Mouse (Mus musculus): ENCODE data around the gene Ak7. TPM values are rescaled to one million over a fixed set of nuclear protein-coding genes. Genes with fewer than 3 reads are reported as not detected.

The Ak7 gene
- polyA plus RNA-seq, 1 experiment from 2014 or later: 2.2 TPM

DNA sequence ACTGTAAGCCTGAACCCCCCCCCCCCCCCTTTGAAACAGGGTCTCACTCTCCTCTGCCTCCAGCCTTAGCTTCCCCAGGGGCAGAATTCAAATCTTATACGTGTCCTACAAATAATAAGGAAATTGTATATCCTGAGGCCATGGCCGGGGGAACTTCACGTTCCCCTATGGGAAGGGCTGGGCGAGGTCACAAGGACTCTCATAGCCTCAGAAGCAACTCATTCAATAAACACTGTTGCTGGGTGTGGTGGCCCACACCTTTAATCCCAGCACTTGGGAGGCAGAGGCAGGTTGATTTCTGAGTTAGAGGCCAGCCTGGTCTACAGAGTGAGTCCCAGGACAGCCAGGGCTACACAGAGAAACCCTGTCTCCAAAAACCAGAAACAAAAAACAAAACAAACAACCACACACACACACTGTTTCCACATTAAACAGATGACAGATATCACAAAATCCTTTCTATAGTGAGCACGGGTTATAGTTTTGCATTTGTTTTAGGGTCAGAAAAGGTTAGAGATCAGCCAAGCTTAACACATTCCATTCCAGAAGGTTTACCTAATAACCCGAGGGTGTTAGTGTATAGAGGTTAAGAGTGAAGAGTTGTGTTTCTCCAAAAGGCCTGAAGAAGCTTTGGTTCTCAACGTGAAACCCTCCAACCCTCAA, 29.6 kb downstream of the Ak7 start:
- no peak for ATAC-seq (replicated peaks)
- no peak overlapping the region for H3K9ac ChIP-seq
- no peak overlapping the region for H3K4me2 ChIP-seq
- H3K4me1 ChIP-seq: no peaks in the 10 kb centered on the region
- H3K36me3 ChIP-seq (replicated peaks): no peaks in the 10 kb centered on the region
- 75% methylated on average over 7 of the region's 7 CpGs for WGBS
- H3K4me3 ChIP-seq: no peak overlapping the region
- no peaks in the 10 kb centered on the region for H3K27me3 ChIP-seq (replicated peaks)
- no peaks in the 10 kb centered on the region for H3K9me3 ChIP-seq
- H3K27ac ChIP-seq: no peak overlapping the region

DNA sequence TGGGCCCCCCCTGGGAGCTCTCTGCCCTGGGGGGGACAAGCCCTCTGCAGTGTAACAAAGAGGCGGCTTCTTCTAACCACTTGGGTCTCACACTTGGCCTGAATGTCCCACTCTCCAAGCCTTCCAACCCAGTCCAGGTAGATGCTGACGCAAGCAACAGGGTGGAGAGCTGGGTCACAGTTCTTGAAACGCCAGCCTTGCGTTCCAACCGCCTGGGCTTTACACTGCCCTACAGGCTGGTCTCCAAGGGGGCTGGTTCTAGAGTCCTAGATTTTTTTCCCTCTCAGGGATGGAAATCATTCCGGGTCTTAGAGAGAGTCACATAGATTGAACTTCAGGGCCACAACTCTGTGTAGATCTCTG, 30.1 kb downstream of the Ak7 start:
- Histone ChIP-seq H3K27ac (no peak overlapping the region), H3K9me3 (no peaks in the 10 kb centered on the region), H3K36me3 (replicated peaks) (no peaks in the 10 kb centered on the region), H3K4me1 (no peaks in the 10 kb centered on the region), H3K27me3 (replicated peaks) (no peaks in the 10 kb centered on the region), H3K4me3 (no peak overlapping the region), H3K4me2 (no peak overlapping the region), H3K9ac (no peak overlapping the region)
- no peak for ATAC-seq (replicated peaks)
- WGBS: 94% methylated on average over 6 of the region's 6 CpGs

DNA sequence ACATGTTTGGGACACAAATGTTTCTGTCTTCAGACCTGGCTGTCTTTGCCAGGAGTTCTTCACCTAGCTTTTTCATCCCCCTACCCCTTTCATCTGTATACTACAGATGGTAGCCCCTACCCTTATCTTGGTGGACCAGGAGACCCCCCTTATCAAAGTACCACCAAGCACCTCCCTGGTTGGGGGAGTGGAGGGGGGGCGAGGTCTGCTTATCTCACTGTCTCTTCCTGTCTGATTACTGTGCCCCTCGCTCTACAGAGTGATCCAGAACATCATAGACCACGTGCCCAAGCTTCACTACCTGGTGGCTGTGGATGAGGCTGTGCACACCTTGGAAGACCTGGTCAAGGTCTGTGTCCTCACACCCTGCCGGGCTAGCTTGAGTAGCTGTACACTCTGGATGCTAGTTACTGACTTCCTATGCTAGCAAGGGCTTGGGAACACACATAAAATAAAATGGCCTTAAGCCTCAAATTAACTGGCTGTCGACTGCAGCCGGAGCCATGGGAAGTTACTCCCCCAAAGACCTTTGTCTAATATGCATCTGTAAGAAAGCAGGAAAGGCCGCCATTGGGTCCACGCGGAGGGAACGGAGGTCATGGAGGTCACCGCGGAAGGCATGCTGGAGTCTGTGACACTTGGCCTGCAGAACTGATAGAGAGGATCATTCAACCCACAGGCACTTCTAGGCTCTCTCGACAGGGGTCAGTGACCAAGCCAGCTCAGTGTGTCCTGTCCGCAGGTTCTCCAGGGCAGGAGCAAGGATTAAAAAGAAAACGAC, 32.7 kb downstream of the Ak7 start:
- H3K27ac ChIP-seq: no peak overlapping the region
- no peak overlapping the region for H3K9ac ChIP-seq
- H3K27me3 ChIP-seq (replicated peaks): no peaks in the 10 kb centered on the region
- no peak overlapping the region for H3K4me3 ChIP-seq
- no peak overlapping the region for H3K4me2 ChIP-seq
- H3K36me3 ChIP-seq (replicated peaks): no peaks in the 10 kb centered on the region
- no peaks in the 10 kb centered on the region for H3K9me3 ChIP-seq
- no peaks in the 10 kb centered on the region for H3K4me1 ChIP-seq
- 83% methylated on average over 15 of the region's 15 CpGs for whole genome bisulfite sequencing
- no peak for ATAC-seq (replicated peaks)

DNA sequence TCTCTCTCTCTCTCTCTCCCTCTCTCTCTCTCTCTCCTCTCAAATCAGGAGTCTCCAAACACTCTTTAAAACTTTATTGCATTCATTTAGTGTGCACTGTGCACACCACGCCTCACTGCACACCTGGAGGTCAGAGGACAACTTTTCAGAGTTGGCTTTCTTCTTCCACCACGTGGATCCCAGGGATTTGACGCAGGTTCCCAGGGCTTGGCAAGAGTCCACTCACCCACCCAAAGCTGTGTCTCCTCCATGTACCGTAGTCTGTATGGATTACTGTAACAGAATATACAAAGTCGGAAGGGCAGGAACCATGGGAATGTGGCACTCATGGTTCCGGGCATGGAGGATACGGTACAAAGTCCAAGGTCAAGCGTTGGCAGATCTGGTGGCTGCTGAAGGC, 33.9 kb downstream of the Ak7 start:
- Histone ChIP-seq H3K4me3 (no peak overlapping the region), H3K36me3 (replicated peaks) (no peaks in the 10 kb centered on the region), H3K27me3 (replicated peaks) (no peaks in the 10 kb centered on the region), H3K9ac (no peak overlapping the region), H3K4me2 (no peak overlapping the region), H3K4me1 (no peaks in the 10 kb centered on the region), H3K27ac (no peak overlapping the region), H3K9me3 (no peaks in the 10 kb centered on the region)
- ATAC-seq (replicated peaks): no peak
- 89% methylated on average over 8 of the region's 8 CpGs for WGBS

DNA sequence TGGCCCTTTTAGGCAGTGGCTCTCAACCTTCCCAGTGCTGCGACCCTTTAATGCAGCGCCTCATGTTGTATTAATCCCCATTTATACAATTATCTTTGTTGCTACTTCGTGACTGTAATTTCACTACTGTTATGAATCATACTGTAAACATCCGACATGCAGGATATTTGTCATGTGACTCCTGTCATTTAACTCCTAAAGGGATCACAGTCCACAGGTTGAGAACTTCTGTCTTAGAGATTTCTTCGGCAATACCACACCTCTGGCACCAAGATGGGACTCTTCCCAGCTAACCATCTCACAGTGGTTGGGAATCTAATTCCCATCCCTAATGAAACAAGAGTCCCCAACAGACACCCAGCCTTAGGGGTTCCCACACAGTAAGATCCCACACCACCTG, 42.3 kb downstream of the Ak7 start:
- ATAC-seq (replicated peaks): no peak
- Histone ChIP-seq H3K27ac (no peak overlapping the region), H3K9ac (no peak overlapping the region), H3K36me3 (replicated peaks) (no peaks in the 10 kb centered on the region), H3K4me3 (no peak overlapping the region), H3K27me3 (replicated peaks) (no peaks in the 10 kb centered on the region), H3K4me2 (no peak overlapping the region), H3K4me1 (no peaks in the 10 kb centered on the region), H3K9me3 (no peaks in the 10 kb centered on the region)
- WGBS: 88% methylated on average over 5 of the region's 5 CpGs

DNA sequence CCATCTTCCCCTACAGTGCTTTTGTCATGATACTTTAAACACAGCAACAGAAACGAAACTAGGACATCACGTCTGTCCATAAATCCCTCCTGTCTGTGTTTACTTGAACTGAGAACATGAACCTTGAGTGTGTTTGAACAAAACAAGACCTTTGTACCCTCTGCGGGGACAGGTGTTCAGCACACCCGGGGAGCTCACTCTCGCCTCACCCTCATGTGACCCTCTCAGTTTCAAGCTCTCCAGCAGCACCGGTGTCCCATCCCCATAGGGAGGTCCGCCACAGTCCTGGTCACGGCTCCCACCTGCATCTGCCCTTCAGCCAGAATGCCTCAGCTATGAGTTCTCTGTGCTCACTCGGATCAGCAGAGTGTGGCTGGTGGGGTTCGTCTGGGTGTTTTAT, 48.0 kb downstream of the Ak7 start:
- no peaks in the 10 kb centered on the region for H3K27me3 ChIP-seq (replicated peaks)

DNA sequence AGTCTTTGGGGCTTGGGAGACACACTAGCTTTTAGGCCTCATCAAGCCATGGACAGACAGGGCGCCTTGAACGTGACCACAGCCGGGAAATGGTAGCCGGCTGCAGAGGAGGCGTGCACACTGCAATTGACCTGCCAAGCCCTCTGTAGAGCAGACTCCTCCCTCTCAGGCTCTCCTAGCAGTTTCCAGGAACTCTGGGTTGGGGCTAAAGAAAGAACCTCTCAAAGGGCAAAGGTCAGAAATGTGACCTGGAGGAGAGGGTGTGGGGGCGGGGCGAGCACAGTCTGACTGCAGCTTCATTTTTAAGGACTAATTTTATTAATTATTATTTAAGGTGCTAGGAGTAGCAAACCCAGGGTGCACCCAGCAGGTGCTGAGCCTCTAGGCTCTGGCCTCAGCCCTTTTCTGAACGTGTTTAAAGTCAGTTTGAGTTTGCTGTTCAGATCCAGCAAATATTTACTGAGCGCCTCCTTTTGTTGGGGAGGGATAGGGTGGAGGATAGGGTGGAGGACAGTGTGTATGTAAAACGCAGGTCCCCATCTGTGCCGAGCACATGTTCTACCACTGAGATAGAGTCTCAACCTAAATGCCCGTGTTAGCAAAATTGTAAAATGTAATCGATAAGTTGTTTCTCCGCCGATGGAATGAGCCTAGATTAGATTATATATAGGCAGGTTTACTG, 52.2 kb downstream of the Ak7 start:
- no peaks in the 10 kb centered on the region for H3K4me1 ChIP-seq
- H3K27ac ChIP-seq: no peak overlapping the region
- H3K27me3 ChIP-seq (replicated peaks): no peaks in the 10 kb centered on the region
- H3K36me3 ChIP-seq (replicated peaks): no peaks in the 10 kb centered on the region
- 42% methylated on average over 15 of the region's 15 CpGs for WGBS
- H3K9me3 ChIP-seq: no peaks in the 10 kb centered on the region
- no peak for ATAC-seq (replicated peaks)
- no peak overlapping the region for H3K4me3 ChIP-seq
- H3K4me2 ChIP-seq: no peak overlapping the region
- H3K9ac ChIP-seq: no peak overlapping the region

More for the DNA sequence above, 48.0 kb downstream of the Ak7 start:
- no peaks in the 10 kb centered on the region for H3K36me3 ChIP-seq (replicated peaks)
- H3K9me3 ChIP-seq: no peaks in the 10 kb centered on the region
- H3K4me2 ChIP-seq: no peak overlapping the region
- no peaks in the 10 kb centered on the region for H3K4me1 ChIP-seq
- 95% methylated on average over 10 of the region's 10 CpGs for WGBS
- ATAC-seq (replicated peaks): no peak
- H3K27ac ChIP-seq: no peak overlapping the region
- no peak overlapping the region for H3K9ac ChIP-seq
- no peak overlapping the region for H3K4me3 ChIP-seq

DNA sequence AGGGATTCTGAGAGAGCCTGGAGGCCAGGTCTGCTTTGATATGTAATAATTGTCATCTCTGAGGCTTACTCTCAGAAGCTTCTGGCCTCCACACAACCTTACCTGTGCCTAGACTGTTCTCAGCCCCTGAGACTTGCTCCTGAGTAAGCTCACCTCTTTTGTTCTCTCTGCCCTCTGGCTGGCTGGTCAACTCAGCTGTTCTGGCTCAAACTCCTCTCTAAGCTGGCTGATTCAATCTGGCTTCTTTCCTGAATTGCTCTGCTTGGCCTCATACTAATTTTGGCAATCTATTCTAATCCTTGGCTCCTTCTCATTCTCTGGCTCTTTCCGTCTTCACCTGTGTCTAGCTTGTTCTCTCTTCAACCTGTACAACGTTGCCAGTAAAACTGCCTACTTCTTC, 53.1 kb downstream of the Ak7 start:
- Histone ChIP-seq H3K9me3 (no peaks in the 10 kb centered on the region), H3K36me3 (replicated peaks) (no peaks in the 10 kb centered on the region), H3K27ac (no peak overlapping the region), H3K4me2 (no peak overlapping the region), H3K4me3 (no peak overlapping the region), H3K27me3 (replicated peaks) (no peaks in the 10 kb centered on the region), H3K9ac (no peak overlapping the region), H3K4me1 (no peaks in the 10 kb centered on the region)
- no peak for ATAC-seq (replicated peaks)
- WGBS: 88% methylated on average over 2 of the region's 2 CpGs

DNA sequence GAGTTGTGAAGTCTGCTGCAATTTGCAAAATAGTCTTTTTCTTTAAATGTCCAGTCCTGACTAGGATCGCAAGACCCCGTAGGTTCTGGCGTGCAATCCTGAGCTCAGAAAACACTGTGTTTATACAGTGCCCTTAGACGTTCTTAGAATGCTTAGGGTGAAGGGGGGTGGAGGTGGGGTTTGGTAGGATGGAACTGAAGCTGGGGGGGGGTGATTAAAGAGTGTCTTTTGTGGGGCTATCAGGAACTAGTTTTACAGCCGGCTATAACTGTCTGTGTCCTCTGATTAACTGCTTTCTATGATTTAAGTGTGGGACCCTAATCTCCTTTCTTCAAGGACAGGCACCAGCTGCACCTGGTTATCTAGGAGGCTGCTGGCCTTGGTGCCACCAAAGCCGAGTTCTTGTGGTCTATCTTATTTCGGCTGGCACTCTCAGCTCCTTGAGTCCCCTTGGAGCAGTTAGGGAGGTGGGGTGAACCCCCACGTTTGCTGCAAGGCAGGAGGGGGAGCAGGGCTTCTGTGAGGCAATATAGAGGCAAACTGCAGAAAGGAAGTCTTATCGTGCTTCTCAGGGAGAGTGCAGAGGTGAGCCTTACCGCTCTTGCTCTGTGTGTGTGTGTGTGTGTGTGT, 54.2 kb downstream of the Ak7 start:
- no peaks in the 10 kb centered on the region for H3K27me3 ChIP-seq (replicated peaks)
- 72% methylated on average over 10 of the region's 10 CpGs for WGBS

DNA sequence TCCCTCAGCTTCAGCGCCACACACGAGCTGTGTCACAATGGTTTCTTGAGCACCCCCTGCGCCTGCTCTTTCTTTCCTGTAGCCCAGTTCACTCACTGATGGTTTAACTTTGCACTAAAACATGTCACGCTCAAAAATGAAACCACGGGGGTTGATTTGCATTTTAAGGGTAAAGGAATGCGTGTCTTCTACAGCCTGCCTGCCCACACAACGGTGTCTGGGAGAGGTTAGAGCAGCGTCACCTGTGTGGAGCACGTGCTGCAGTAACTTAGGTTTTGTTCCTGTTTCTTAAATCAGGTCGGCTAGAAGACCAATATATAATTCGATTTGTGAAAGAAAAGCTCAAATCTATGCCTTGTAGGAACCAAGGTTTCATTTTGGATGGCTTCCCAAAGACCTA, 55.4 kb downstream of the Ak7 start:
- H3K4me2 ChIP-seq: no peak overlapping the region
- H3K4me3 ChIP-seq: no peak overlapping the region
- H3K4me1 ChIP-seq: no peaks in the 10 kb centered on the region
- no peak for ATAC-seq (replicated peaks)
- no peak overlapping the region for H3K9ac ChIP-seq
- H3K9me3 ChIP-seq: no peaks in the 10 kb centered on the region
- H3K36me3 ChIP-seq (replicated peaks): no peaks in the 10 kb centered on the region
- 58% methylated on average over 11 of the region's 11 CpGs for WGBS
- H3K27ac ChIP-seq: no peak overlapping the region
- H3K27me3 ChIP-seq (replicated peaks): no peaks in the 10 kb centered on the region

More for the DNA sequence above, 54.2 kb downstream of the Ak7 start:
- no peaks in the 10 kb centered on the region for H3K36me3 ChIP-seq (replicated peaks)
- H3K9me3 ChIP-seq: no peaks in the 10 kb centered on the region
- no peaks in the 10 kb centered on the region for H3K4me1 ChIP-seq
- H3K4me3 ChIP-seq: no peak overlapping the region
- no peak for ATAC-seq (replicated peaks)
- no peak overlapping the region for H3K27ac ChIP-seq
- no peak overlapping the region for H3K4me2 ChIP-seq
- no peak overlapping the region for H3K9ac ChIP-seq

DNA sequence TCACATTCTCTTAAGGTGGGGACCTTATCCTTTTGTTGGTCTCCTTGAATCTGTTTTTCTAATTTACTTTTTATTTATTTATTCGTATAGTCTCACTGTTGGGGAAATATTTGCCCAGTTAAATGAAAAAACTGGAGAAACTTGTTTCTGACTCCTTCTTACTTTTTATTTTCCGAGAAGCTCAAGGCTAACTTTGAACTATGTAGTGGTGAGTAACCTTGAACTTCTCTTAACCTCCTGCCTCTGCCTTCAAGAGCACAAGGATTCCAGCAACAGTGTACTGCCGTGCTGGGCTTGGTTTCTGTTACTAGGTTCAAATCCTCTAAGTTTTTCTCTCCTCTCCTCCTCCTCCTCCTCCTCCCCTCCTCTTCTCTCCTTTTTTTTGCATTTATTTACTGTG, 55.9 kb downstream of the Ak7 start:
- ATAC-seq (replicated peaks): no peak
- Histone ChIP-seq H3K4me1 (no peaks in the 10 kb centered on the region), H3K9ac (no peak overlapping the region), H3K4me3 (no peak overlapping the region), H3K9me3 (no peaks in the 10 kb centered on the region), H3K4me2 (no peak overlapping the region), H3K27ac (no peak overlapping the region), H3K36me3 (replicated peaks) (no peaks in the 10 kb centered on the region), H3K27me3 (replicated peaks) (no peaks in the 10 kb centered on the region)
- WGBS: 87% methylated on average over 3 of the region's 3 CpGs

DNA sequence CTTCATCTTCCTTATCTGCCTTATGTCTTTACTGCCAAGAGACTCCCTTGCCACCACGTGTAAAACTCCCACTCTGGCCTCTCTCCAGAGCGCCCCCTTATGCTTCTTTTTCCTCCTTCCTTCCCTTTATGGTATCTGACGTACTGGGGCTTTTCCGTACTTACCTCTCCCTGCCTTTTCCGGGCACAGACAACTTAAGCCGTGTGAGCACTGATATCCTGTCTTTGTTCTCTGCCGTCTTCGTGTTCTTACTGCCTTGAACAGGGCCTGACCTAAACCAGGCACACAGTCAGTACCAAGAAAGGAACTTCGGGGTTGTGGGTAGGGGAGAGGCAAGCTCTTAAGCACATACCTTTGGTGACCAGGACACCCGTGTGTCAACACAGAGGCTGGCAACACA, 63.9 kb downstream of the Ak7 start:
- Histone ChIP-seq H3K4me1 (no peaks in the 10 kb centered on the region), H3K4me3 (no peak overlapping the region), H3K27me3 (replicated peaks) (no peaks in the 10 kb centered on the region), H3K9ac (no peak overlapping the region), H3K9me3 (no peaks in the 10 kb centered on the region), H3K27ac (no peak overlapping the region), H3K36me3 (replicated peaks) (no peaks in the 10 kb centered on the region), H3K4me2 (no peak overlapping the region)
- 70% methylated on average over 10 of the region's 10 CpGs for WGBS
- no peak for ATAC-seq (replicated peaks)
